Mouse (Mus musculus): Measurements from ENCODE around the gene Abcc5. TPM values are rescaled to one million over a fixed set of nuclear protein-coding genes. Genes with fewer than 3 reads are reported as not detected.

The Abcc5 gene
- polyA plus RNA-seq, 1 experiment from 2014 or later, result 68.6 TPM

GRCm38 (mm10) chr16:20323907-20324306, 102.3 kb downstream of the Abcc5 start:
- no peak overlapping the region for H3K9ac ChIP-seq (ENCODE audit: low read length)
- H3K4me1 ChIP-seq (ENCODE audit: control insufficient read depth in 2 of 2, insufficient read depth in 2 of 2, low read length in 2 of 2), result no peaks in the 10 kb centered on the region
- no peak overlapping the region for H3K4me2 ChIP-seq (ENCODE audit: low read length)
- no peaks in the 10 kb centered on the region for H3K9me3 ChIP-seq (ENCODE audit: control insufficient read depth, low read length)
- ATAC-seq (ENCODE audit: insufficient number of reproducible peaks, insufficient read depth, low FRiP score, low read depth), result peak; percentile 56; the same call in 1 of the 2 replicates
- peak overlapping the region in 1 of 2 experiments; percentile 8; a peak in 1 of 4 replicates for H3K27ac ChIP-seq (replicated peaks in 1 of 2; ENCODE audit: control insufficient read depth in 1 of 2, insufficient read depth in 1 of 2, low read depth in 2 of 2, low read length in 2 of 2)
- no peak overlapping the region for H3K4me3 ChIP-seq (ENCODE audit: control insufficient read depth in 1 of 2, insufficient read depth in 1 of 2, low read depth in 1 of 2, low read length in 2 of 2)
- H3K27me3 ChIP-seq (ENCODE audit: control insufficient read depth, insufficient read depth, low read length), result no peaks in the 10 kb centered on the region
- peaks cover 5% of the 10 kb centered on the region; the same call in 1 of the 2 replicates for H3K36me3 ChIP-seq (ENCODE audit: control insufficient read depth, insufficient read depth, low read length)
- 57% methylated on average over 5 of the region's 5 CpGs for WGBS

- Histone ChIP-seq H3K27me3 (ENCODE audit: control insufficient read depth, insufficient read depth, low read length) (no peaks in the 10 kb centered on the region), H3K9ac (ENCODE audit: low read length) (no peak overlapping the region), H3K36me3 (ENCODE audit: control insufficient read depth, insufficient read depth, low read length) (no peaks in the 10 kb centered on the region), H3K4me2 (ENCODE audit: low read length) (no peak overlapping the region), H3K9me3 (ENCODE audit: control insufficient read depth, low read length) (no peaks in the 10 kb centered on the region), H3K4me3 (ENCODE audit: control insufficient read depth in 1 of 2, insufficient read depth in 1 of 2, low read depth in 1 of 2, low read length in 2 of 2) (no peak overlapping the region), H3K4me1 (ENCODE audit: control insufficient read depth in 2 of 2, insufficient read depth in 2 of 2, low read length in 2 of 2) (no peaks in the 10 kb centered on the region), H3K27ac (replicated peaks in 1 of 2; ENCODE audit: control insufficient read depth in 1 of 2, insufficient read depth in 1 of 2, low read depth in 2 of 2, low read length in 2 of 2) (no peak overlapping the region)
- ATAC-seq (ENCODE audit: insufficient number of reproducible peaks, insufficient read depth, low FRiP score, low read depth), result no peak
- WGBS, result 77% methylated on average over 4 of the region's 4 CpGs
These were observed 103.9 kb downstream of the Abcc5 start for GRCm38 (mm10) chr16:20322274-20322673.

- no peak for ATAC-seq (ENCODE audit: insufficient number of reproducible peaks, insufficient read depth, low FRiP score, low read depth)
These were observed 109.4 kb downstream of the Abcc5 start for GRCm38 (mm10) chr16:20316770-20317169.

GRCm38 (mm10) chr16:20315266-20315665, 110.9 kb downstream of the Abcc5 start:
- no peak overlapping the region for H3K27ac ChIP-seq (replicated peaks in 1 of 2; ENCODE audit: control insufficient read depth in 1 of 2, insufficient read depth in 1 of 2, low read depth in 2 of 2, low read length in 2 of 2)
- no peaks in the 10 kb centered on the region for H3K4me1 ChIP-seq (ENCODE audit: control insufficient read depth in 2 of 2, insufficient read depth in 2 of 2, low read length in 2 of 2)
- no peak overlapping the region for H3K4me2 ChIP-seq (ENCODE audit: low read length)
- ATAC-seq (ENCODE audit: insufficient number of reproducible peaks, insufficient read depth, low FRiP score, low read depth), result no peak
- H3K9ac ChIP-seq (ENCODE audit: low read length), result no peak overlapping the region
- no peak overlapping the region for H3K4me3 ChIP-seq (ENCODE audit: control insufficient read depth in 1 of 2, insufficient read depth in 1 of 2, low read depth in 1 of 2, low read length in 2 of 2)
- H3K9me3 ChIP-seq (ENCODE audit: control insufficient read depth, low read length), result no peaks in the 10 kb centered on the region
- WGBS, result 87% methylated on average over 4 of the region's 4 CpGs
- H3K36me3 ChIP-seq (ENCODE audit: control insufficient read depth, insufficient read depth, low read length), result no peaks in the 10 kb centered on the region
- H3K27me3 ChIP-seq (ENCODE audit: control insufficient read depth, insufficient read depth, low read length), result no peaks in the 10 kb centered on the region

More at GRCm38 (mm10) chr16:20316770-20317169, 109.4 kb downstream of the Abcc5 start:
- 74% methylated on average over 6 of the region's 6 CpGs for WGBS
- Histone ChIP-seq H3K27me3 (ENCODE audit: control insufficient read depth, insufficient read depth, low read length) (no peaks in the 10 kb centered on the region), H3K27ac (replicated peaks in 1 of 2; ENCODE audit: control insufficient read depth in 1 of 2, insufficient read depth in 1 of 2, low read depth in 2 of 2, low read length in 2 of 2) (no peak overlapping the region), H3K4me2 (ENCODE audit: low read length) (no peak overlapping the region), H3K9ac (ENCODE audit: low read length) (no peak overlapping the region), H3K36me3 (ENCODE audit: control insufficient read depth, insufficient read depth, low read length) (no peaks in the 10 kb centered on the region), H3K4me3 (ENCODE audit: control insufficient read depth in 1 of 2, insufficient read depth in 1 of 2, low read depth in 1 of 2, low read length in 2 of 2) (no peak overlapping the region), H3K4me1 (ENCODE audit: control insufficient read depth in 2 of 2, insufficient read depth in 2 of 2, low read length in 2 of 2) (no peaks in the 10 kb centered on the region), H3K9me3 (ENCODE audit: control insufficient read depth, low read length) (no peaks in the 10 kb centered on the region)

GRCm38 (mm10) chr16:20312272-20312671, 113.9 kb downstream of the Abcc5 start:
- no peak overlapping the region for H3K4me3 ChIP-seq (ENCODE audit: control insufficient read depth in 1 of 2, insufficient read depth in 1 of 2, low read depth in 1 of 2, low read length in 2 of 2)
- H3K36me3 ChIP-seq (ENCODE audit: control insufficient read depth, insufficient read depth, low read length), result no peaks in the 10 kb centered on the region
- H3K9me3 ChIP-seq (ENCODE audit: control insufficient read depth, low read length), result no peaks in the 10 kb centered on the region
- H3K4me1 ChIP-seq (ENCODE audit: control insufficient read depth in 2 of 2, insufficient read depth in 2 of 2, low read length in 2 of 2), result no peaks in the 10 kb centered on the region
- 53% methylated on average over 14 of the region's 14 CpGs for WGBS
- no peaks in the 10 kb centered on the region for H3K27me3 ChIP-seq (ENCODE audit: control insufficient read depth, insufficient read depth, low read length)
- H3K9ac ChIP-seq (ENCODE audit: low read length), result 0 out of 2 replicates have a peak overlapping the region, but pooled peaks have one; percentile 4
- H3K27ac ChIP-seq (replicated peaks in 1 of 2; ENCODE audit: control insufficient read depth in 1 of 2, insufficient read depth in 1 of 2, low read depth in 2 of 2, low read length in 2 of 2), result no peak overlapping the region
- H3K4me2 ChIP-seq (ENCODE audit: low read length), result no peak overlapping the region
- no peak for ATAC-seq (ENCODE audit: insufficient number of reproducible peaks, insufficient read depth, low FRiP score, low read depth)

- no peaks in the 10 kb centered on the region for H3K9me3 ChIP-seq (ENCODE audit: control insufficient read depth, low read length)
- no peaks in the 10 kb centered on the region for H3K27me3 ChIP-seq (ENCODE audit: control insufficient read depth, insufficient read depth, low read length)
- H3K4me1 ChIP-seq (ENCODE audit: control insufficient read depth in 2 of 2, insufficient read depth in 2 of 2, low read length in 2 of 2), result peaks cover 3 to 20% of the 10 kb centered on the region in 2 experiments; a peak in 3 of 4 replicates
- peak; percentile 83 for ATAC-seq (ENCODE audit: insufficient number of reproducible peaks, insufficient read depth, low FRiP score, low read depth)
- peaks cover 12% of the 10 kb centered on the region for H3K36me3 ChIP-seq (ENCODE audit: control insufficient read depth, insufficient read depth, low read length)
- H3K9ac ChIP-seq (ENCODE audit: low read length), result peak within 1 kb of the TSS; percentile 89
- H3K4me3 ChIP-seq (ENCODE audit: control insufficient read depth in 1 of 2, insufficient read depth in 1 of 2, low read depth in 1 of 2, low read length in 2 of 2), result peak within 1 kb of the TSS; percentile 72 to 93
- peak within 1 kb of the TSS; percentile 73 for H3K4me2 ChIP-seq (ENCODE audit: low read length)
- peak within 1 kb of the TSS; percentile 63 to 75 for H3K27ac ChIP-seq (replicated peaks in 1 of 2; ENCODE audit: control insufficient read depth in 1 of 2, insufficient read depth in 1 of 2, low read depth in 2 of 2, low read length in 2 of 2)
- under 1% methylated on average over 50 of the region's 52 CpGs for WGBS
These were observed 124.2 kb downstream of the Abcc5 start, which contains the start of gene Parl for GRCm38 (mm10) chr16:20301770-20302649. Parl (minus strand) TSS chr16:20302387.

GRCm38 (mm10) chr16:20300076-20300475, 126.1 kb downstream of the Abcc5 start:
- no peaks in the 10 kb centered on the region for H3K27me3 ChIP-seq (ENCODE audit: control insufficient read depth, insufficient read depth, low read length)
- H3K4me2 ChIP-seq (ENCODE audit: low read length), result 0 out of 2 replicates have a peak overlapping the region, but pooled peaks have one; percentile 73
- no peaks in the 10 kb centered on the region for H3K9me3 ChIP-seq (ENCODE audit: control insufficient read depth, low read length)
- 92% methylated on average over 2 of the region's 2 CpGs for WGBS
- no peak for ATAC-seq (ENCODE audit: insufficient number of reproducible peaks, insufficient read depth, low FRiP score, low read depth)
- H3K4me1 ChIP-seq (ENCODE audit: control insufficient read depth in 2 of 2, insufficient read depth in 2 of 2, low read length in 2 of 2), result peaks cover 3 to 20% of the 10 kb centered on the region in 2 experiments; a peak in 3 of 4 replicates
- no peak overlapping the region for H3K27ac ChIP-seq (replicated peaks in 1 of 2; ENCODE audit: control insufficient read depth in 1 of 2, insufficient read depth in 1 of 2, low read depth in 2 of 2, low read length in 2 of 2)
- no peak overlapping the region for H3K4me3 ChIP-seq (ENCODE audit: control insufficient read depth in 1 of 2, insufficient read depth in 1 of 2, low read depth in 1 of 2, low read length in 2 of 2)
- peak overlapping the region; percentile 89; the same call in 1 of the 2 replicates for H3K9ac ChIP-seq (ENCODE audit: low read length)
- peaks cover 32% of the 10 kb centered on the region for H3K36me3 ChIP-seq (ENCODE audit: control insufficient read depth, insufficient read depth, low read length)
